Mouse (Mus musculus) bone marrow, adult 2 months (tissue): ENCODE results near the gene Fap. TPM values are rescaled to one million over a fixed set of nuclear protein-coding genes. Genes with fewer than 3 reads are reported as not detected.

Experiments used
- H3K27ac ChIP-seq: fragments of 200-500 bp; 2 replicates; pipeline ENCODE4 v1.5.1; 2012; ENCODE audit warnings: low read depth, mild to moderate bottlenecking, control low read depth, inconsistent platforms, low read length; ENCODE audit not compliant: control insufficient read depth, poor library complexity, insufficient read depth
- H3K4me1 ChIP-seq: fragments of 200-500 bp; 2 replicates; pipeline ENCODE4 v1.6.1; 2011; ENCODE audit warnings: low read length; ENCODE audit not compliant: control insufficient read depth, insufficient read depth
- H3K4me3 ChIP-seq: fragments of 200-500 bp; replicated peaks from 2 replicates; pipeline ENCODE3; 2011; ENCODE audit warnings: mild to moderate bottlenecking, low read depth, low read length, control low read depth; ENCODE audit not compliant: control insufficient read depth
- CTCF ChIP-seq: fragments of 200-500 bp; IDR thresholded peaks from 2 replicates; pipeline ENCODE4 v1.5.1; 2011; ENCODE audit warnings: low read length, control low read depth; ENCODE audit not compliant: control insufficient read depth, insufficient read depth
- POLR2A ChIP-seq: fragments of 200-500 bp; IDR thresholded peaks from 2 replicates; pipeline ENCODE4 v1.6.1; 2011; ENCODE audit warnings: low read depth, mild to moderate bottlenecking, control low read depth, low read length, borderline replicate concordance; ENCODE audit not compliant: control insufficient read depth
- WGBS: fragments of 180-500 bp; shearing (Covaris S2); methylation state at CpG from one replicate; pipeline ENCODE4 v1.1.7; 2018; 5-methylcytosine and 5-hydroxymethylcytosine counted together
- polyA plus RNA-seq: library from polyadenylated mRNA; stranded (reverse); fragments of >200 nt; gene quantifications from 2 replicates; pipeline ENCODE4 v1.2.4, GENCODE M21; 2011; ENCODE audit warnings: low replicate concordance; ENCODE audit not compliant: missing spikeins, insufficient read depth, insufficient read length

The Fap gene
- polyA plus RNA-seq, 1 experiment: 7.7 TPM

DNA sequence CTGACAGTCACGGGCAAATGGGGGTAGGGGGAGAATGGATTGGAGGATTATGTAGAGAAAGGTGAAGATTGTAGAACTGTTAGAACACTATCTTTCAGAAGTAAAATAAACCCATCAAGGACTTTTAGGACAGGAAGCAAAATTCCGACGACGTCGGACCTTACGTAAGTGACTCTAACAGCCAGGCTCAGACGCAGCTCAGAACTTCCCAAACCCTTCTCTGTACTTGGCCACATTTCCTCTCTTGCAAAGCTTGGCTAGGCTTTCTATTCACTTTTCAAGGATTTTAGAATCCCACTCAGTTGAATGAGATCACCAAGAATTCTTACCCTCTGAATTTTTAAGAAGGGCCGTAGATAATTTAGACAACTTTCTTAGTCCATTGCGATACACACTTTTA, 17.5 kb downstream of the Fap start:
- H3K4me3 ChIP-seq: no peak overlapping the region
- TF ChIP-seq CTCF (no peak), POLR2A (no peak)
- no peaks in the 10 kb centered on the region for H3K4me1 ChIP-seq
- H3K27ac ChIP-seq: no peak overlapping the region
- WGBS: 78% methylated on average over 9 of the region's 9 CpGs

GRCm38 (mm10) chr2:62549659-62550058, 24.2 kb downstream of the Fap start:
- TF ChIP-seq POLR2A (no peak), CTCF (peak; percentile 27; the same call in 1 of the 2 replicates)
- no peak overlapping the region for H3K27ac ChIP-seq
- H3K4me3 ChIP-seq: no peak overlapping the region
- 60% methylated on average over 3 of the region's 3 CpGs for WGBS
- H3K4me1 ChIP-seq: no peaks in the 10 kb centered on the region

GRCm38 (mm10) chr2:62549131-62549530, 24.7 kb downstream of the Fap start:
- Histone ChIP-seq H3K27ac (no peak overlapping the region), H3K4me3 (no peak overlapping the region), H3K4me1 (no peaks in the 10 kb centered on the region)
- TF ChIP-seq CTCF: no peak
- WGBS: 84% methylated on average over 4 of the region's 4 CpGs

DNA sequence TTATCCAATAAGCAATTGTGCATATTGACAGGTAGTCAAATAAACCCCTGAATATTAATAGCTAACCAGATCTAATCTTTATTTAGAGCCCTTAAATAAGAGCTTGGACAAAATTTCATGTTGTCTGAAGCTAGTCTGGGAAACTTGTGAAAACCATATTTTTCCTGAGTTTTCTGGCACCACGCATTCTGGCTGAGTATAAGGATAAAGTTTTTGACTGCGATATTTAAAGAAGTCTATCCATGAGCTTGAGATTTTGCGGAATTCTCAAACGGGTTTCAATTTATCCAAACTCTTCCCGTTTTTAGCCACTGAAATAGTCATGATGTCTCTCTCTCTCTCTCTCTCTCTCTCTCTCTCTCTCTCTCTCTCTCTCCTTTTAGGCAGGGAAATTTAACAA, 25.8 kb downstream of the Fap start:
- TF ChIP-seq POLR2A: no peak
- no peak for TF ChIP-seq CTCF
- WGBS: 91% methylated on average over 5 of the region's 5 CpGs
- no peak overlapping the region for H3K4me3 ChIP-seq
- H3K4me1 ChIP-seq: no peaks in the 10 kb centered on the region
- no peak overlapping the region for H3K27ac ChIP-seq

DNA sequence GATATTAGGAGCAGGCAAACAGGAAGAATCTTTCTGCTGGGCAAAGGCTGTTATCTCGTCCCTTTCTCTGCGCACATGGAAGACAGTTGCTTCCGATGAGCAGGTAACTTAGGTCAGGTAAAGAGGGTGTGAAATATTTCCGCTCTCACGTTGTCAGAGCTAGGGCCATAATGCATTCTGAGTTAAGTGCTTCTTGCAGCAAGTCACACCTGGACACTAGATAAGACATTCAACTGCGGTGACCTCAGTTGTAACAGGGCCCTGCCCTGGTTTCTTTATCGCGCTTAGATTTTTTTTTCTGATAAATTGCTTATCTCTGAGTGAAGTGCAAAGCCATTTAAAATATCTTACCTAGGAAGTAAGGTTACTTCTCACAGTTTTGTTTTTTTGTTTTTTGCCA, 38.4 kb downstream of the Fap start:
- H3K27ac ChIP-seq: no peak overlapping the region
- TF ChIP-seq CTCF (no peak), POLR2A (no peak)
- H3K4me3 ChIP-seq: no peak overlapping the region
- no peaks in the 10 kb centered on the region for H3K4me1 ChIP-seq
- 83% methylated on average over 8 of the region's 8 CpGs for WGBS

DNA sequence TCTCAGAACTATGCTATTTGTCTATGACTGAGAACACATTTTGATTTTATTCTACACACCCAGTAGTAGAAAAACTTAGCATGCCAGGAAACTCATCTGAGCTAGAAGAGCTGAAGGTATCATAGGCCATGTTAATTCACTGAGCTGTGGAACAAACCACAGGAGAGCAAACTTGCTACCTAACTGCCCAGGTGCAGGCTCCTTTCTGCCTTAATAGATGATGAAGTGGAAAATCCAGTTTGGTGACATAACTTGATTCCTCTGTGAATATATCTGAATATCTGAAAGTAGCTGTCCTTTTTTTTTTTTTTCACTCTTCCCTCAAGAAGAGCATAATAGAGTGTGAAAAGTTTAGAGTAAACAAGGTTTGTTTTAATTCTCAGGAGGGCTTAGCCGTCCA, 42.8 kb downstream of the Fap start:
- TF ChIP-seq POLR2A (no peak), CTCF (no peak)
- Histone ChIP-seq H3K4me1 (no peaks in the 10 kb centered on the region), H3K4me3 (no peak overlapping the region), H3K27ac (no peak overlapping the region)
- WGBS: 76% methylated on average over 1 of the region's 1 CpGs

DNA sequence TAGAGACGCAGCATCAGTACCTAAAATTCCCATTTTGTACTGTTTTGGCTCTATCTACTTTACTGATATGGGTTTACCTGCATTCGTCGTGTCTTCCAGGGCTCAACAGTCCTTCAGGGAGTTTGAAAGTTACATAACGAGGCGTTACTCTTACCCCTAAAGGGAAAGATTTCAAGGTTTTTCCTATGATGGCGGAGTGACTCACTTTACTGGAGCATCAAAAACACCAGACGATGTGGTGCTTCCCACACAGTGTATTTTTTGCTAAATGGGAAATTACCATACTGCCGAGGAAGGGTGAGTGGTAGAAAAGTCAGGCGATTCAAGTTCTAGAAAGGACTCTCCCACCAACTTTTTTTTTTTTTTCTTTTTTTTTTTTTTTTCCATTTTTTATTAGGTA, 47.5 kb downstream of the Fap start:
- 92% methylated on average over 9 of the region's 9 CpGs for WGBS
- Histone ChIP-seq H3K4me1 (no peaks in the 10 kb centered on the region), H3K27ac (no peak overlapping the region), H3K4me3 (no peak overlapping the region)
- TF ChIP-seq POLR2A (no peak), CTCF (no peak)

DNA sequence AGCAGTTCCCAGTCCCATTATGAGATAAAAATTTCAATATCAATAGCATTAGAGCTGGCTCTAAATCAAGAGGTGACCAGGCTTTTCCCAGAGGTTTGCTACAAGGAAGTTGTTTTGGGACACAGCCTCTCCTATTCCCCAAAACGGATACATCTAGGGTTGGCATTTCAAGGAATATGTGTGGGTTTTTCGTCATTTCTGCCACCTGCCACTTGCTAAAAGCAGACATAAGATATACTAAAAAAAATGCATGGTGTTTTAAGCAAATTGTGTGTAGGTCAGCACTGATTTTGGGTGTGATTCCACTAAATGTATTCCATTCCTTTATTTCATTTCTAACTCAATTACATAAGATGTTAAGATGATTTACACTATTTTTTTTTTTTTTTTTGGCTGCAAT, 56.1 kb downstream of the Fap start:
- Histone ChIP-seq H3K4me3 (no peak overlapping the region), H3K27ac (no peak overlapping the region), H3K4me1 (no peaks in the 10 kb centered on the region)
- TF ChIP-seq CTCF (no peak), POLR2A (no peak)
- 67% methylated on average over 2 of the region's 2 CpGs for WGBS

DNA sequence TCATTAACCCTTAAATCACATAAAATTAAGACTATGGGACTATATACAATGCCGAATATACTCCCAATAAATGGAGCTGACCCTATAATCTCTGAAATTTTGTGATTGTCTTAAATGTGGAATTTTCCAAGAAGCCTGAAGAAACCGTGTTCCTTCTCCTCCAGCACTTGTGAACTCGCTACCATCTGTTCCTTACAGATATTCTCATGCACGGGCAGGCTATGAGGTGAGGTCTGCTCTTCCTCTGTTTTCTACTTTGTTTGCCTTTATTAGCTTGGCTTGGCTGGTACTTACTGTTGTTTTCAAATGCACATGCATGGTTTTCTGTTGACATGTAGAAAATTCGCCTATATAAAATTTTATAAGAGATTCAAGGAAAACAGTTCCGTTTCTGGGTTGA, 59.4 kb downstream of the Fap start:
- Histone ChIP-seq H3K27ac (no peak overlapping the region), H3K4me3 (no peak overlapping the region), H3K4me1 (no peaks in the 10 kb centered on the region)
- WGBS: 81% methylated on average over 6 of the region's 6 CpGs
- TF ChIP-seq CTCF (no peak), POLR2A (no peak)
